Mouse (Mus musculus) embryonic facial prominence, embryonic 10.5 days (tissue): ENCODE measurements at regions not wholly inside any gene's neighbourhood (a gene's known extent, or its start where the extent isn't known, plus 50 kb on each side); places are given as distances from the start of the nearest gene placed in this dataset.

Experiments used
- DNase-seq: peaks from one replicate; pipeline ENCODE4 v3.0.0-alpha.2; 2017; ENCODE audit warnings: low spot score
- H3K27ac ChIP-seq: fragments of 300-500 bp; sonication (generic); replicated peaks from 2 replicates; pipeline ENCODE4 v1.5.1; 2016; ENCODE audit warnings: mild to moderate bottlenecking
- H3K27me3 ChIP-seq: fragments of 300-500 bp; sonication (generic); replicated peaks from 2 replicates; pipeline ENCODE4 v1.6.1; 2016; ENCODE audit warnings: low read depth, mild to moderate bottlenecking; ENCODE audit not compliant: poor library complexity, severe bottlenecking
- H3K36me3 ChIP-seq: fragments of 300-500 bp; sonication (generic); replicated peaks from 2 replicates; pipeline ENCODE4 v1.6.1; 2016; ENCODE audit warnings: mild to moderate bottlenecking, moderate library complexity
- H3K4me1 ChIP-seq: fragments of 300-500 bp; sonication (generic); 2 replicates; pipeline ENCODE4 v1.6.1; 2016
- H3K4me3 ChIP-seq: fragments of 300-500 bp; sonication (generic); 2 replicates; pipeline ENCODE4 v1.5.1; 2016; ENCODE audit warnings: mild to moderate bottlenecking, moderate library complexity
- H3K9me3 ChIP-seq: fragments of 300-500 bp; sonication (generic); 2 replicates; pipeline ENCODE4 v1.6.1; 2016; ENCODE audit warnings: mild to moderate bottlenecking
- WGBS: fragments of 180-500 bp; shearing (Covaris S2); methylation state at CpG from one replicate; pipeline ENCODE4 v1.1.7; 2016; 5-methylcytosine and 5-hydroxymethylcytosine counted together

DNA sequence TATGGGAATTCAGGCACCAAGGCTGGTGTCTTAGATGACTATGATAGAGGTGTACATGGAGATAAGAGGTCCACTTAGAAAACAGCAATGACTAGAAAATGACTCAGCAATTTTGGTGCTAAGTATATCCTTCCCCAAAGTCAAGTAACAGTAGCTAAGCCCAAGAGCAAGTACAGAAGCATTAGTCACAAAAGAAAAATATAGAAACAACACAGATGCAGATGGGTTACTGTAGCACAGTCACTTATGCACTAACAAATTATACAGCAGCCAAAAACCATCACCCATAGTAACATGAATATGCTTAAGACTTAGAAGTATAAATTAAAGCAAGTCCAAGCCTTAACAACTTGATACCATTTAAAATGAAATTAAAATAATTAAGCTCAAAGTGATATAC is 378.5 kb upstream of the Meis2 start:
- H3K4me3 ChIP-seq, result no peak overlapping the region
- H3K27me3 ChIP-seq, result no peaks in the 10 kb centered on the region
- DNase-seq, result no peak
- no peak overlapping the region for H3K27ac ChIP-seq
- H3K36me3 ChIP-seq, result no peaks in the 10 kb centered on the region
- peaks cover 9% of the 10 kb centered on the region for H3K4me1 ChIP-seq
- H3K9me3 ChIP-seq, result no peaks in the 10 kb centered on the region

DNA sequence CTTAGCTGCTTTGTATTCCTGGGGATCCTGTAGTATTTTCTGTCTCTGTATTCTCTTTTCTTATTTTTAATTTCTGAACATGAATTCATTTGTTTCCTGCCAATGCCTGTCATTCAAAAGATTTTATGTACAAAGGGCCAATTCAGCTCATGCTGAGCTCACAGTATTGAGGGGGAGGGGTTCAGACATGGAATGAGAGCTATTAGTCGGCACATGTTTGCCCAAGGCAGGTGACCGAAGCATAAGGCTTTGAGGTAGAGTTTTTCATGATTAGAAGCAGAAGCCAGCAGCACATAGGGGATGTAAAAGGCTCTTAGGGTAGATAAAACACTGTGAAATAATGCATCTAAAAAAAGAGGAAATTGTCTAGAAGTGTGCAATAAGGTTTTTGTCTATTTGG is 374.6 kb upstream of the Meis2 start:
- WGBS, result 27% methylated on average over 2 of the region's 2 CpGs
- H3K4me1 ChIP-seq, result peaks cover 9% of the 10 kb centered on the region
- H3K27ac ChIP-seq, result no peak overlapping the region
- no peak overlapping the region for H3K4me3 ChIP-seq
- H3K36me3 ChIP-seq, result no peaks in the 10 kb centered on the region
- H3K27me3 ChIP-seq, result no peaks in the 10 kb centered on the region
- no peaks in the 10 kb centered on the region for H3K9me3 ChIP-seq
- no peak for DNase-seq

DNA sequence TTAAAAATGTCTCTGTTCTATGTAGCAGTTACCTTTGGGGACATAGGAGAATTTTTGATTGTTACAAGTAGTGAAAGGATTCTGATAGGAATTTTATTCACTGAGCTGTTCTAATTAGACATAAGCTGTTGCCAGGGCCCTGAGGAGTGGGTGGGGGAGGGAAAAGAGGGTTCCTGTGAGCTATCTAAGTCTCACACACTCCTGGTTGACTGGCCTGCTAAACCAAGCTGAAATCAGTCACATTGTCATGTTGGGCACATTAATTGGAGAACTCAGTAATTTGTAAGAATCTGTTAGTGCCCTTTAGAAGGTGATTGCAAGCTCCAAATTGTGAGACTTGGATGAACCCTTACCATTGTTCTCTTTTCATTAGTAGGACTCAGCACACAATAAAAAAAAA is 367.8 kb upstream of the Meis2 start:
- no peaks in the 10 kb centered on the region for H3K9me3 ChIP-seq

DNA sequence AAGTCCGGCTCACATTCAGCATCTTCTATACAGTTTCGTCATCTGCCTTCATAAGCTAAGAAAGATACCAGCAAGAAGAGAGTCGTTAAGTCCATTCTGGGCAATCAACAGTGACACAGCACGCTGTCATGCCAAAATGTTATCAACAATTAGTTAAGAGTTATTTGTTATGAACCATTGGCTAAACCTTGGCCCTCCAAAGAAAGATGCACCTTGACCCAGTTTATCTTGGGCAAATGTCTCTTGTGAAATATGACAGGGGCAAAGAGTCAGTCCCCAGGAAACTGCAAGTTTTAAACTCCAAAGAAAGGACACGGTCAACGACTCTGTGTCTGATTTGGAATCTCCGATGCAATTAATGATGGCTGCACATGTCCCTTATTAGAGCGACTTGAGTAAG is 358.5 kb upstream of the Meis2 start:
- no peak overlapping the region for H3K27ac ChIP-seq
- no peaks in the 10 kb centered on the region for H3K9me3 ChIP-seq
- H3K4me1 ChIP-seq, result no peaks in the 10 kb centered on the region
- H3K27me3 ChIP-seq, result no peaks in the 10 kb centered on the region
- no peaks in the 10 kb centered on the region for H3K36me3 ChIP-seq
- WGBS, result 89% methylated on average over 8 of the region's 8 CpGs
- no peak overlapping the region for H3K4me3 ChIP-seq
- DNase-seq, result no peak

More for the DNA sequence above, 367.8 kb upstream of the Meis2 start:
- Histone ChIP-seq H3K4me1 (no peaks in the 10 kb centered on the region), H3K27ac (no peak overlapping the region), H3K36me3 (no peaks in the 10 kb centered on the region), H3K27me3 (no peaks in the 10 kb centered on the region), H3K4me3 (no peak overlapping the region)
- no peak for DNase-seq

DNA sequence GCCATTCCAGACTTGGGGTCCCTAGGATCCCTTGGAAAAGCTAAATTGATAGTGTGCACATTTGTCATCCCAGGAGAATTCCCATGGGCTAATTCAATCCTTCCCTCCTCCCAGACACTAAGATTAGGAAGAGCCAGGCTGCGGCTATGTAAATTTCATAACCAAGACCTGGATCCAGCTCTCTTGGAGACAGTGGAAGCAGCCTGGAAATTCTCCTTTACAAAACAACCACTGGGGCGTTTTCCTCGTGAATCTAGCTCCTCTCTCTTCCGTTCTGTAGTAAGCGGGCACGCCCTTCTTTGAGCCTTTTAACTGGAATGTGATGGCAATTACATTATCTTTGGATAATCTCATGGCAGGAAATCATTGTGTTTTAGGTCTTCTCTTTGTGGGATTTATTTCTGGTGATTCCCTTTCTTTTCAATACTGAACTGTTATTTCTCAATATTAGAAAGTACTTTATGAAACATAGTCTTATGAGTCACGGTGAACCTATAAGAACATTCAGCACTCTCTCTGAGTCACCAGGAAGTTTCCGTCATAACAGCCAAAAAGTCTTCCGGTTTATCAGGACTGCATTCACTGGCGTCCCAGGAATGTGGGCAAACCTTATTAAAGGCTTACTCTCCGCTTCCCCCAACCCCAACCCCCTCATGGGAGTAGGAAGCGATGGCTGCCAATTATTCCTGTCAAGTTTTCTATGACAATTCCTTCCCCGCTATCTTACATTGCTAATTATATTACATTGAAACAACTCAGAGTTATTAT is 352.0 kb upstream of the Meis2 start:
- WGBS, result 76% methylated on average over 13 of the region's 13 CpGs
- no peak for DNase-seq
- Histone ChIP-seq H3K9me3 (no peaks in the 10 kb centered on the region), H3K27me3 (no peaks in the 10 kb centered on the region), H3K36me3 (no peaks in the 10 kb centered on the region), H3K4me3 (no peak overlapping the region), H3K4me1 (no peaks in the 10 kb centered on the region), H3K27ac (no peak overlapping the region)

DNA sequence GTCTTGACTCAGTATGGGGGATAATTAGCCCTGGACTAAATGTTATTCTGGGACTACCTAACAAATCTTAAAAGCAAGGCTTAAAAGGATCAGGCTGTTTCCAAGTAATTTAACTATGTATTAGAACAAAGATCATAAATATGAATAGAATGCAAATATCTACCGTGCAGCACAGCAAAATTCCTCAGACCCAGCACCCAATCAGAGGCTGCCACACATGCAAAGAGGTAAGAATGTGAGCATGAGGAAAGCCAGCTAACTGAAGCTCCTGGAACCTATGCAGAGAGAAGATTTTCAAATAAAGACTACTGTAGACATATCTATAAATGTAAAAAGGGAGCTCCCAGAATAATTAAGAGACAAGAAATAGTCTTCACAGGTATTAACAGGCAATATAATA is 350.1 kb upstream of the Meis2 start:
- H3K27ac ChIP-seq, result no peak overlapping the region
- no peaks in the 10 kb centered on the region for H3K36me3 ChIP-seq
- H3K4me3 ChIP-seq, result no peak overlapping the region
- no peaks in the 10 kb centered on the region for H3K4me1 ChIP-seq
- no peaks in the 10 kb centered on the region for H3K9me3 ChIP-seq
- WGBS, result 83% methylated on average over 1 of the region's 1 CpGs
- no peaks in the 10 kb centered on the region for H3K27me3 ChIP-seq
- no peak for DNase-seq

DNA sequence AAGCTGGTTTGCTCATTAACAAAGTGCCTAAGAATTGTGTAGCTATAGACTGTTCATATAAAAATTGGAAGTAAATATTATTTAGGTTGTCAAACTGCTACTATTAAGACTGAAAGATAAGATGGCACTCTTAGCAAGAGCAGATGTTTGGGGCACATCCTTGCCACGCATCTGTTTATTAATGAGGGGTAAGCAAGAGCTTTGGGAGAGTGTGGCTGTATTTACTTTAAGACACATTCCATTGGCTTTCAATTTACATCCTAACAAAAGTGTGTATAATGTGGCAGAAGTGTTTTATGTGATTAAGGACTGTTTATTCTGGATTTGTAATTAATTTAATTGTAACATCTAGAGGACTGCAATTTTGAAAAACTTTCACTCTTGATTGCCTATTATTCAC is 336.5 kb upstream of the Meis2 start:
- H3K27ac ChIP-seq, result no peak overlapping the region
- 74% methylated on average over 1 of the region's 1 CpGs for WGBS

DNA sequence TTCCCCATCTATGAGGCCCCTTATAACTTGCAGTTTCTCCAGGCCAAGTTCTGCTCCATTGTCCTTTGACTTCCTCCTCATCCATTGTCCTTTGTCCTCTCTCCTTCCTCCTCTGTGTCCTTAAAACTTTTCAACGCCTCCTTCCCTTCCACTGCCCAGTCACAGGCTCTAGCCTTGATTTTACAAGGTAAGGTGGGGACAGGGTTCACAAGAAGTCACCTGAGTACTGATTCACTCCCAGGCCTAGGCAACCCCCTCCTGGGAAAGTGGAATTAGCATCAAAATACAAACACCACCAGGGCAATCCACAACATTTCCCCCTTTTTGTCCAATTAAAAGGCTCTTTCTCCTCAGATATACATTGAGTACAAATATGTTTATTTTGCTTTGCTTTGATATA is 334.3 kb upstream of the Meis2 start:
- no peaks in the 10 kb centered on the region for H3K36me3 ChIP-seq
- WGBS, result 54% methylated on average over 1 of the region's 1 CpGs
- no peaks in the 10 kb centered on the region for H3K27me3 ChIP-seq

More for the DNA sequence above, 336.5 kb upstream of the Meis2 start:
- Histone ChIP-seq H3K27me3 (no peaks in the 10 kb centered on the region), H3K4me1 (no peaks in the 10 kb centered on the region), H3K4me3 (no peak overlapping the region), H3K36me3 (no peaks in the 10 kb centered on the region), H3K9me3 (no peaks in the 10 kb centered on the region)
- DNase-seq, result no peak

DNA sequence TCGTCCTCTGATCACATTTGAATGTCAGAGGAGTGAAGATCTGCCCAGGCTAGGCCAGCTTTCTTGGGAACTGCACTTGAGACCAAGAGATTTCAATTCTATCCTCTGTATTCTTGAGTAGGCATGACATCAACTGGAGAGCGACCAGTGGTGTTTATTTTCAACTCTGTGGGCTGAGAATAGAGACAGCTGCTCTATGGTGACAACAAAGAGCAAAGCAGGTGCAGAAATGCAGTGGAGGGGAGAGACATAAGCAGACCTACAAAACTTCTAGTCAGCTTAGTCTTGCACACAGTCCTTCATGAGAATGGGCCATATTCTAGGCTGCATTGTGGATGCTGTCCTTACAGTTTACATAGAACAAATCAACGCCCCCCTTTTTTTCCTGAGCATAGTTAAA is 303.2 kb upstream of the Meis2 start:
- WGBS, result 87% methylated on average over 3 of the region's 3 CpGs
- H3K9me3 ChIP-seq, result no peaks in the 10 kb centered on the region
- no peaks in the 10 kb centered on the region for H3K4me1 ChIP-seq
- no peaks in the 10 kb centered on the region for H3K27me3 ChIP-seq
- no peak for DNase-seq
- H3K4me3 ChIP-seq, result no peak overlapping the region
- H3K36me3 ChIP-seq, result no peaks in the 10 kb centered on the region
- no peak overlapping the region for H3K27ac ChIP-seq

More for the DNA sequence above, 334.3 kb upstream of the Meis2 start:
- Histone ChIP-seq H3K27ac (no peak overlapping the region), H3K9me3 (no peaks in the 10 kb centered on the region), H3K4me3 (no peak overlapping the region), H3K4me1 (no peaks in the 10 kb centered on the region)
- no peak for DNase-seq

DNA sequence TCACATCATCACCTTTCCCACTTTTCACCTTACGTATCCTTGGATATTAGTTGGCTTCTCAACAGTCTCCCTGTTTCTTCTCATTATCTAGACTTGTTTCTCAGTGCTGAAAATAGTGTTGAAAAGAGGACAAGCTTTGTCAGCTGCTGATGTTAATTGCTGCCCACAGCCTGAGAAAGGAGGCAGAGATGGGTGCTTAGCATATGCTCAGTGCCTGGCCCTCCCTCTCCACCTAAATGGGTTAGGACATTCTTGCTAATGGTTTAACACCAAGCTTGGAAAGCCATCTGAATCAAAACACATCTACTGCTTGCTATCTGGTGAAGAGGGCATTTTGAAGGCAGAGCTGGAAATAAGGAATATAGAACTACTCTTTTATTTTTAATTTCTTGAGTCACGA is 298.5 kb upstream of the Meis2 start:
- Histone ChIP-seq H3K4me1 (no peaks in the 10 kb centered on the region), H3K9me3 (no peaks in the 10 kb centered on the region), H3K36me3 (no peaks in the 10 kb centered on the region), H3K27ac (no peak overlapping the region), H3K4me3 (no peak overlapping the region), H3K27me3 (no peaks in the 10 kb centered on the region)
- WGBS, result 88% methylated on average over 2 of the region's 2 CpGs
- no peak for DNase-seq

DNA sequence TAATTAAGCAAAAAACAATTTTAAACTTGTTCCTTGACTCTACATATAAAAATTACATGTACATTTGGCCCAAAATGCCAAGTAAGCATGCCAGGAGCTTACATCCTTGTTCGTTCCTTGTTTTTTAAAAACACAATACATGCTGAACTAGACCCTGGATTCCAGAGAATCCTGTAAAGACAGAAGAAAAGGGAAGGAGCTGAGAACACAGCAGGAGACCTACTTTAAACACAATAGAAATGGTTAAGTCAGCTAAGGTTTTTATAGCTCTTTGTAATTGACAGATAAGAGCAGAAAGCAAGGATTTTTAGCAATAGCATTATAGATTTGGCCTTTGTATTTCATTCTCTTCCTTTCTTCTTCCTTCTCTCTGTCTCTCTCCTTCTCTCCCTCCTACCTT is 292.5 kb upstream of the Meis2 start:
- Histone ChIP-seq H3K36me3 (no peaks in the 10 kb centered on the region), H3K4me3 (no peak overlapping the region)
- WGBS, result 39% methylated on average over 1 of the region's 1 CpGs

DNA sequence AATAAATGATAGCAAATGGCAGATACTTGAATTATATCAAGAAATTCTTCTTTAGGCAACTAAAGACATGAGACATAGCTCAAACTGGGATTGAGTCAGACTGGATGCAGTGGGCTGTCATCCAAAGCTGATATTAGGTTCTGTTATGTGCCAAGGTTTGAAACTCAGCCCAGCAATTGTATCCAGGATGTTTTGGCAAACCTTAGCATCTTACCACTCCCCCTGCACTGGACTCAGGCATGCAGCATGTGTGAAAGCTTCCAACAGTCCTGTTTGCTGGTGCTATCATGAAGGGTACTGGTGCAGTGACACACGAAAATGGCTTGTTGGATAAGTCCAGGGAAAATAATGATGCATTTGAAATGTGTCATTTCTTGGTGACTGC is 282.9 kb upstream of the Meis2 start:
- Histone ChIP-seq H3K4me1 (no peaks in the 10 kb centered on the region), H3K27ac (no peak overlapping the region), H3K27me3 (no peaks in the 10 kb centered on the region), H3K4me3 (no peak overlapping the region), H3K9me3 (no peaks in the 10 kb centered on the region), H3K36me3 (no peaks in the 10 kb centered on the region)
- WGBS, result 79% methylated on average over 1 of the region's 1 CpGs
- no peak for DNase-seq

More for the DNA sequence above, 292.5 kb upstream of the Meis2 start:
- Histone ChIP-seq H3K27me3 (no peaks in the 10 kb centered on the region), H3K9me3 (no peaks in the 10 kb centered on the region), H3K4me1 (no peaks in the 10 kb centered on the region), H3K27ac (no peak overlapping the region)
- DNase-seq, result no peak

DNA sequence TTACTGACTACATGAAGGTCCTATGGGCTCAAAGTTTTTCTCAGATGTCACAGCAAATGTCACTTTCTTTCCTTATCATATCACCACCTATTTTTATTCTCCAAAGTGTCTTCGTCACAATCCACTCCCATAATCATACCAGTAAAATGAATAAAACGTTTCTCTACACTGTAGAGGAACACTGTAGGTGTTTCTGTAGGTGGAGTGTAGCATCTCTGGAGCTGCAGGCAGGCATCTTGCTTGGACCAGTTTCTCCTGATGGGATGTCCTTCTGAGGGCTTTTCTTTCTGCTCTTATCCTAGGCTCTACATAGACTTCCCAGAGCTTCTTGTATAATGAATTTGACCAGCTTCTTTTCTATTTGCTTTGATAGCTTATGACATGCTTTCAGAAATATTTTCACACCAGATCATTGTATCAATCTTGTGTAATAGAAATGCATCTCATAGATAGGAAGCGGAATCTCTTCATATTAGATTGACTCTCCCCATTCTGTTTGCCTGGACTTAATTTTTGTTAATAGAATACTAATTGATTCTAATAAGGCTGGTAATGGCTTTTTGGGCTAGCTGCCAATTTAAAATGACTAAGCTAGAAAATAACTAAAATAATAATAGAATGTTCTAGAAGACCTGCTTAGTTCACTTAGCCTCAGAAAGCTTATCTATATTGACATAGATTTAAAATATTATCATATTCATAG is 282.3 kb upstream of the Meis2 start:
- no peaks in the 10 kb centered on the region for H3K9me3 ChIP-seq
- no peaks in the 10 kb centered on the region for H3K27me3 ChIP-seq
- WGBS, result 85% methylated on average over 3 of the region's 3 CpGs
- no peak overlapping the region for H3K27ac ChIP-seq
- no peaks in the 10 kb centered on the region for H3K36me3 ChIP-seq
- no peaks in the 10 kb centered on the region for H3K4me1 ChIP-seq
- DNase-seq, result no peak
- H3K4me3 ChIP-seq, result no peak overlapping the region
